Mouse (Mus musculus): ENCODE data around the gene Zswim1. TPM values are rescaled to one million over a fixed set of nuclear protein-coding genes. Genes with fewer than 3 reads are reported as not detected.
"Not testable (repeated sequence)": the region's sequence is repeated elsewhere in the genome, so short reads cannot be mapped to it uniquely, and the experiment has no call there.

Gene Zswim1
- polyA plus RNA-seq, 1 experiment from 2014 or later = 4.1 TPM

GRCm38 (mm10) chr2:164850061-164850460 is 27.6 kb downstream of the Zswim1 start:
- no peak overlapping the region for H3K9ac ChIP-seq (ENCODE audit: low read depth, low read length)
- H3K4me2 ChIP-seq (ENCODE audit: low read depth, low read length) = no peak overlapping the region
- H3K36me3 ChIP-seq (ENCODE audit: control insufficient read depth, insufficient read depth) = no peaks in the 10 kb centered on the region
- H3K4me3 ChIP-seq (ENCODE audit: low read depth, low read length) = no peak overlapping the region
- WGBS (ENCODE audit: insufficient replicate concordance) = 64% methylated on average over 8 of the region's 8 CpGs
- no peaks in the 10 kb centered on the region for H3K4me1 ChIP-seq (ENCODE audit: control insufficient read depth, low read depth, low read length)
- H3K27ac ChIP-seq (ENCODE audit: low read length) = no peak overlapping the region
- H3K27me3 ChIP-seq (ENCODE audit: control insufficient read depth, insufficient read depth, low read depth, low read length) = peaks cover 10% of the 10 kb centered on the region
- no peaks in the 10 kb centered on the region for H3K9me3 ChIP-seq (replicated peaks; ENCODE audit: control insufficient read depth, low read length)
- ATAC-seq (ENCODE audit: low read depth) = no peak

GRCm38 (mm10) chr2:164855572-164855971 is 33.1 kb downstream of the Zswim1 start:
- H3K27me3 ChIP-seq (ENCODE audit: control insufficient read depth, insufficient read depth, low read depth, low read length) = peaks cover 46% of the 10 kb centered on the region
- H3K9ac ChIP-seq (ENCODE audit: low read depth, low read length); ATAC-seq (ENCODE audit: low read depth): not testable (repeated sequence)

GRCm38 (mm10) chr2:164856309-164857100 is 34.0 kb downstream of the Zswim1 start:
- no peak for ATAC-seq (ENCODE audit: low read depth)
- no peaks in the 10 kb centered on the region; the same call in 1 of the 2 replicates for H3K4me1 ChIP-seq (ENCODE audit: control insufficient read depth, low read depth, low read length)
- peaks cover 46% of the 10 kb centered on the region for H3K27me3 ChIP-seq (ENCODE audit: control insufficient read depth, insufficient read depth, low read depth, low read length)
- peak overlapping the region; percentile 45 for H3K4me3 ChIP-seq (ENCODE audit: low read depth, low read length)
- no peaks in the 10 kb centered on the region for H3K9me3 ChIP-seq (replicated peaks; ENCODE audit: control insufficient read depth, low read length)
- WGBS (ENCODE audit: insufficient replicate concordance) = 2% methylated on average over 42 of the region's 42 CpGs
- H3K27ac ChIP-seq (ENCODE audit: low read length) = no peak overlapping the region
- H3K4me2 ChIP-seq (ENCODE audit: low read depth, low read length) = peak overlapping the region; percentile 51
- H3K9ac ChIP-seq (ENCODE audit: low read depth, low read length) = no peak overlapping the region
- H3K36me3 ChIP-seq (ENCODE audit: control insufficient read depth, insufficient read depth) = no peaks in the 10 kb centered on the region

More at GRCm38 (mm10) chr2:164855572-164855971, 33.1 kb downstream of the Zswim1 start:
- WGBS (ENCODE audit: insufficient replicate concordance) = 71% methylated on average over 5 of the region's 5 CpGs
- not testable (repeated sequence) for H3K4me2 ChIP-seq (ENCODE audit: low read depth, low read length); H3K27ac ChIP-seq (ENCODE audit: low read length); H3K36me3 ChIP-seq (ENCODE audit: control insufficient read depth, insufficient read depth); H3K4me1 ChIP-seq (ENCODE audit: control insufficient read depth, low read depth, low read length); H3K4me3 ChIP-seq (ENCODE audit: low read depth, low read length); H3K9me3 ChIP-seq (replicated peaks; ENCODE audit: control insufficient read depth, low read length)

- WGBS (ENCODE audit: insufficient replicate concordance) = under 1% methylated on average over 44 of the region's 47 CpGs
- Histone ChIP-seq H3K4me1 (ENCODE audit: control insufficient read depth, low read depth, low read length) (peaks cover 3% of the 10 kb centered on the region), H3K9ac (ENCODE audit: low read depth, low read length) (no peak within 1 kb of the TSS), H3K27me3 (ENCODE audit: control insufficient read depth, insufficient read depth, low read depth, low read length) (peaks cover 46% of the 10 kb centered on the region), H3K4me2 (ENCODE audit: low read depth, low read length) (peak within 1 kb of the TSS; percentile 51), H3K36me3 (ENCODE audit: control insufficient read depth, insufficient read depth) (no peaks in the 10 kb centered on the region), H3K27ac (ENCODE audit: low read length) (no peak within 1 kb of the TSS), H3K4me3 (ENCODE audit: low read depth, low read length) (peak within 1 kb of the TSS; percentile 45), H3K9me3 (replicated peaks; ENCODE audit: control insufficient read depth, low read length) (no peaks in the 10 kb centered on the region)
- ATAC-seq (ENCODE audit: low read depth) = no peak
Measured at GRCm38 (mm10) chr2:164857101-164857821, 34.8 kb downstream of the Zswim1 start, which contains the start of gene Pltp. Gene Pltp, minus strand, starts transcription at chr2:164857711.

GRCm38 (mm10) chr2:164857842-164858553 is 35.5 kb downstream of the Zswim1 start:
- H3K4me2 ChIP-seq (ENCODE audit: low read depth, low read length) = peak overlapping the region; percentile 51
- peaks cover 46% of the 10 kb centered on the region for H3K27me3 ChIP-seq (ENCODE audit: control insufficient read depth, insufficient read depth, low read depth, low read length)
- H3K4me3 ChIP-seq (ENCODE audit: low read depth, low read length) = peak overlapping the region; percentile 45
- peaks cover 3% of the 10 kb centered on the region for H3K4me1 ChIP-seq (ENCODE audit: control insufficient read depth, low read depth, low read length)
- no peaks in the 10 kb centered on the region for H3K9me3 ChIP-seq (replicated peaks; ENCODE audit: control insufficient read depth, low read length)
- ATAC-seq (ENCODE audit: low read depth) = no peak
- H3K9ac ChIP-seq (ENCODE audit: low read depth, low read length) = no peak overlapping the region
- no peaks in the 10 kb centered on the region for H3K36me3 ChIP-seq (ENCODE audit: control insufficient read depth, insufficient read depth)
- H3K27ac ChIP-seq (ENCODE audit: low read length) = no peak overlapping the region
- WGBS (ENCODE audit: insufficient replicate concordance) = 7% methylated on average over 19 of the region's 19 CpGs

GRCm38 (mm10) chr2:164859155-164859554 is 36.7 kb downstream of the Zswim1 start:
- H3K36me3 ChIP-seq (ENCODE audit: control insufficient read depth, insufficient read depth) = no peaks in the 10 kb centered on the region

GRCm38 (mm10) chr2:164859640-164860432 is 37.4 kb downstream of the Zswim1 start:
- ATAC-seq (ENCODE audit: low read depth) = peak; percentile 81
- Histone ChIP-seq H3K9ac (ENCODE audit: low read depth, low read length) (no peak overlapping the region), H3K4me2 (ENCODE audit: low read depth, low read length) (peak overlapping the region; percentile 10; the same call in 1 of the 2 replicates), H3K9me3 (replicated peaks; ENCODE audit: control insufficient read depth, low read length) (no peaks in the 10 kb centered on the region), H3K4me3 (ENCODE audit: low read depth, low read length) (no peak overlapping the region), H3K36me3 (ENCODE audit: control insufficient read depth, insufficient read depth) (no peaks in the 10 kb centered on the region), H3K27me3 (ENCODE audit: control insufficient read depth, insufficient read depth, low read depth, low read length) (peaks cover 38% of the 10 kb centered on the region), H3K27ac (ENCODE audit: low read length) (peak overlapping the region; percentile 45; the same call in 1 of the 2 replicates), H3K4me1 (ENCODE audit: control insufficient read depth, low read depth, low read length) (peaks cover 3% of the 10 kb centered on the region)
- WGBS (ENCODE audit: insufficient replicate concordance) = 43% methylated on average over 9 of the region's 9 CpGs

More at GRCm38 (mm10) chr2:164859155-164859554, 36.7 kb downstream of the Zswim1 start:
- Histone ChIP-seq H3K4me3 (ENCODE audit: low read depth, low read length) (no peak overlapping the region), H3K4me1 (ENCODE audit: control insufficient read depth, low read depth, low read length) (peaks cover 3% of the 10 kb centered on the region), H3K27me3 (ENCODE audit: control insufficient read depth, insufficient read depth, low read depth, low read length) (peaks cover 45% of the 10 kb centered on the region), H3K9ac (ENCODE audit: low read depth, low read length) (no peak overlapping the region), H3K4me2 (ENCODE audit: low read depth, low read length) (peak overlapping the region; percentile 10; the same call in 1 of the 2 replicates), H3K27ac (ENCODE audit: low read length) (no peak overlapping the region), H3K9me3 (replicated peaks; ENCODE audit: control insufficient read depth, low read length) (no peaks in the 10 kb centered on the region)
- WGBS (ENCODE audit: insufficient replicate concordance) = 36% methylated on average over 2 of the region's 2 CpGs
- ATAC-seq (ENCODE audit: low read depth) = no peak

GRCm38 (mm10) chr2:164861094-164861493 is 38.6 kb downstream of the Zswim1 start:
- Histone ChIP-seq H3K27me3 (ENCODE audit: control insufficient read depth, insufficient read depth, low read depth, low read length) (peaks cover 27% of the 10 kb centered on the region), H3K4me2 (ENCODE audit: low read depth, low read length) (no peak overlapping the region), H3K27ac (ENCODE audit: low read length) (no peak overlapping the region), H3K9me3 (replicated peaks; ENCODE audit: control insufficient read depth, low read length) (no peaks in the 10 kb centered on the region), H3K36me3 (ENCODE audit: control insufficient read depth, insufficient read depth) (no peaks in the 10 kb centered on the region), H3K9ac (ENCODE audit: low read depth, low read length) (no peak overlapping the region), H3K4me1 (ENCODE audit: control insufficient read depth, low read depth, low read length) (peaks cover 3% of the 10 kb centered on the region), H3K4me3 (ENCODE audit: low read depth, low read length) (no peak overlapping the region)
- 60% methylated on average over 4 of the region's 4 CpGs for WGBS (ENCODE audit: insufficient replicate concordance)
- no peak for ATAC-seq (ENCODE audit: low read depth)
